Mouse (Mus musculus) embryonic fibroblast, embryonic 13.5 days (primary cell): Measurements from ENCODE around the gene Anxa9.

Experiments used
- CTCF ChIP-seq: IDR thresholded peaks from 2 replicates; pipeline ENCODE4 v1.5.1; 2011; ENCODE audit warnings: mild to moderate bottlenecking, control low read depth, low read length, moderate library complexity, borderline replicate concordance; ENCODE audit not compliant: insufficient read depth
- POLR2A ChIP-seq: IDR thresholded peaks from 2 replicates; pipeline ENCODE4 v1.6.1; 2011; ENCODE audit warnings: low read depth, mild to moderate bottlenecking, control low read depth, low read length, moderate library complexity

- TF ChIP-seq CTCF (no peak), POLR2A (no peak)
These were observed 37.2 kb downstream of the Anxa9 start for GRCm38 (mm10) chr3:95269789-95270188.
